Mouse (Mus musculus) lung, postnatal 14 days (tissue): ENCODE results near the gene Fam90a1a.
"Not testable (repeated sequence)": the region's sequence is repeated elsewhere in the genome, so short reads cannot be mapped to it uniquely, and the experiment has no call there.

Source experiments
- DNase-seq: peaks from one replicate; pipeline ENCODE4 v3.0.0; 2021

Gene Fam90a1a

DNA sequence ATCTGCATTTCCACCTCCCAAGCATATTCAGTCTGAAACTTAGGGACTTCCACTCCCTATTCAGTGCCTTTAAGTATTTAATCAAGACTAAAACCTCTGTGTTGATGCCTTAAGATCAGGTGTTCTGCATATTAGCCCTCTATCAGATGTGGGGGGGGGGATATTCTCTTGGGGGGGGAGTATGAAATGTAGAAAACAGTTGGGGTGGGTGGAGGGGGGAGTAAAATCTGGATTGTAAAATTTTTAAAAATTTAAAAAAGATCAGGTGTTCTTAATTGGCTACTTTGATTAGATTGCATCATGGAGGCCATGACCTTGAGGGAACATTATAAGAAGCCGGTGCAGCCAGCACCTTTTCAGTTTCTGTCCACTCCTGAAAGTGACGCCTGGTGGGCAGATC lies at the start of gene Fam90a1a:
TSS of gene Fam90a1a (plus strand) at position 301 of the 400 bp plus-strand sequence.
- no peak for DNase-seq

DNA sequence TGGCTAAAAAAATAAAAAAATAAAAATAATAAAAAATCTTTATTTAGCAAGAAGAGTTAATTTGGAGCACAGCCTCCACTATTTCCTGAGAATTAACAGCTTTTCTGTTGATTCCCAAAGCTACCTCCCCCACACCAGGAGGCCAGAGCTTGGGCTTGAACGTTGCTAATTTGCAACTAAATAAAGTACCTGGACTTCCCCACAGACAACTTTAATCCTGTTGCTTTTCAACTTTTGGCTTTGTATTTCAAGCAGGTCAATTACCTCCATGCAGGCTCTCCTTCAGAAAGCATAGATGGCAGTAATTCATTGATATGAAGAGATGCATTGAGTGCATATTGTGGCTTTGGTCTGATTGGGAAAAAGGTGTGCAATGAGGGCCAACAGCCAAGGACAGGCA lies 46.6 kb upstream of the Fam90a1a start:
- no peak for DNase-seq

DNA sequence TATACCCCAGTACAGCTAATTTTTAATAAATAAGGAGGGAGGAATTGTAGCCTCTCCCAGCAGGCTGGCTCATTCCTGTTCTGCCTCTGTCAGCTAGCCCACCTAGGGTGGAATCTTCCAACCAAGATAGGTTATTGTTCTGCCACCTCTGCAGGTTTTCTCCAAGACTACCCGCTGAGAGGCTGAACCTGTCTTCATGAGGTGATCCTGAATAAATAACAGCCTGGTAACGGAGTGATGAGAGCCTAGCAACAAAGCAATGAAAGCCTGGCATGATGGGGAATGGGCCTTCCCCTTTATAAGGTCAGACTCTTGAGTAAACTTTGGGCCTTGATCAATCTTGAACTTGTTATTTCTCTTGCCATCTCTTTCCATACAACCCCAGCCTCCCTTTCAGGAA lies 46.0 kb upstream of the Fam90a1a start:
- no peak for DNase-seq

DNA sequence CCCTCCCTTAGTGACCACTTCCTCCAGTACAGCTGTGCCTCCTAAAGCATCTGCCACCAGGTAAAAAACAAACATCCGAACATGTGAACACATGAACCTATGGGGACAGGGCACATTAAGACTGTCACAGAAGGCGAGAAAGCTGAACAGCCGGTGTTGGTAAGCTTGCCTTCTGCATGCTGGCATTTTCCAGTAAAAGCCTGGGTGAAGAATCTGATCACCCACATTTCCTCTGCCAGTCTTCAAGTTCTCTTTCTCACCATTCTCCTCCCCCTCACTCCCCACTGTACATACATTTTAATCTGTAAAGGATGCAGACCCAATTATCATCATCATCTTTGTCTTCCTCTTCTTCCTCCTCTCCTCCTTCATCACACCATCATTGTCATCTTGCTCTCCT lies 42.9 kb upstream of the Fam90a1a start:
- no peak for DNase-seq

DNA sequence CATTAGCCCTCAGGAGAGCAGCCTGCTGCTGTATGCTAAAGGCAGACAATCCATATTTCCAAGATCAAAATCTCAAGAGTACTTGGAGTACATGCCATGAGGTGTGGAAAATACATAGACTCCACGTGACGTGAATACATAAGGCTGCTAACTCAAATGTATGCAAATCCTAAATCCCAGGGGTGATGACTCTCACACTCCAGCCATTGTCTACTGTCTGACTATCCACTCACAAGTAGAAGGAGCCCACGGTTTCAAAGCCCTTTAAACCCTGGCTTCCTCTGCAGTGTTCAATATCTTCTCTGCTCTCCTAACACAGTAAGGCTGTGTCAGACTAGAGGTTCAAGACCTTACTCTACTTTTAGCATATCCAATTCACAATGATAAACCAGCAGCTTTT lies 27.8 kb upstream of the Fam90a1a start:
- not testable (repeated sequence) for DNase-seq

DNA sequence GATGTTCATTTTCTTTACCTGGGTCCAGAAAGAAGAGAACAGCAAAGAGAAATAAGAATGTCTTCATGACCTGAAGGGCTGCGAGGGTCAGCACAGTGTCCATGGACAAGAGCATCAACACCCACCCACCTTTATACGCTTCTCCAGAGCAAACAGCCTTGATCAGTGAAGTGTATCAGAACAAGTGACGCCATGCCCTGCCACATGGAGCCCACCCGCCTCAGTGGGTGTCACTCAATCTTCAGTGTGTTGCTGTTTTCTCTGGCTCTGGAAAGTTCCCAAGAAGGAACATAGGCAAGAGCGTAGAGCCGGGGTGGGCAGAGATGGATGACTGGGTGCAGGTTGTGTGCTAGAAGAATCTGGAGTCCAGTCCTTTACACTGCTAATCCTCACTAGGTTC lies 25.9 kb upstream of the Fam90a1a start, which contains the start of gene Defb15:
TSS of gene Defb15 (minus strand) at position 101 of the 400 bp plus-strand sequence.
- no peak for DNase-seq

DNA sequence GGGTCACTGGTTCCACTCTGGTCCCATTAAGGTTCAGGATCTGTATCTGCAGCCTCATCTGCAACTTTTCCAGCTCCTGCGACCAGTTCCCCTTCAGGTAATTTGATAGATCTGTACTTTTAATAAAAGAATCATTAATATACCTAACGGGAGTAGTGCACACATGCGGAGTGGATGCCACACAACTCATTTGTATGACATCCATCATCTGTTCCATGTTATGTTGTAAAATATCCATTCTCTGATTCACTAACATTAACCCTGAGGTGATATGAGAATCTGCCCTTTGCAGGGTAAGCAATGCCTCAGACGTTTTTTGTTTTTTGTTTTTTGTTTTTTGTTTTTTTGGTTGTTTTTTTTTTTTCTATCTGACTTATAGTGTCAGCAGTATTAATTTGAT lies 20.5 kb upstream of the Fam90a1a start, which contains the start of gene Defb35:
TSS of gene Defb35 (plus strand) at position 301 of the 400 bp plus-strand sequence.
- not testable (repeated sequence) for DNase-seq

DNA sequence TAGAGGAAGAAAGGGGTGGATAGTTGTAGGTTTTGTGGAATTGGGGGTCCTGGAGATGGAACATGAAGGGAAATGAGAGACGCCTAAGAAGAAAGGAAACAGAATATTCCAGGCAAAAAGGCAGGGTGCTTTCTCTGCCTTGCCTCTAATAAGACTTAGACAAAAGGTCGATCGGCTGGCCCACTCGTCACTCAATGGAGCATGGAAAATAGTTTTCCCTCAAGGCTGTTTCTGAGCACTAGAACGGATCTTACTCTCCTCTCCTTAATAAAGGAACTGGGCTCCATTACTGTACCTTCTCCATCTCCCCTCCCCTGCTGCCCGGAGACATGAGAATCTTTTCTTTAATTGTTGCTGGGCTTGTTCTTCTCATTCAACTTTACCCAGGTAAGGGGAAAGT lies 12.1 kb upstream of the Fam90a1a start, which contains the start of gene Defb13:
TSS of gene Defb13 (plus strand) at position 301 of the 400 bp plus-strand sequence.
- no peak for DNase-seq

DNA sequence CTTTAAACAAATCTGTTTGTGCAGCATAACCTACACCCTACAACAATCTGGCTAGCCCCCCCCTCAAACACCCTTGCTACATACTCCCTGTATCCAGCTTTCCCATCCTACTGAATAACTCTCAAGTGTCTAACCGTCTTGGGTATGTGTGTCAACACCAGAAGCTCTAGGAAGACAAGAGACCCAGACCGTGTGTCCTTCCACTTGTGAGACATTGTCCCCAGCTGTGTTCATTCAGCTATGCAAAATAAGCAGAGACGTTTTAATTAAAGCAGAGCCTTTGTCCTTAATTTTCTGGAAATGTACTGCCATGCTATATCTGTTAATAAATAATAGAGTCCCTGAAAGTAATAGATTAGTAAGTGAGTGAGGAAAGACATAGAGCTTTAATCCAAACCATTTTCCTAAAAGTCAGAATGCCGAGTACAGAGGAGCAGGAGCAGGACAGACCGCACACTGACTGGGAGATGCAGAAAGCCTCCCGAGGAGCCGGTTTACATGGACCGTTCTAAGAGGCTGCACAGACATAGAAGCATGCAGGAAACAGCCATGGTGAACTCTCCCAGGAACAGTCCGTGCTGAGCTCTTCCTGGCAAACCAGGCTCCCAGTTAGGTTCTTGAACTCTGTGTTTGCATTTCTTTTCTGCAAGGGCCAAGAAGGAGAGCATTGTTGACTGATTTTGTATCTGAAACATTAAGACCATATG lies 11.1 kb upstream of the Fam90a1a start:
- no peak for DNase-seq

DNA sequence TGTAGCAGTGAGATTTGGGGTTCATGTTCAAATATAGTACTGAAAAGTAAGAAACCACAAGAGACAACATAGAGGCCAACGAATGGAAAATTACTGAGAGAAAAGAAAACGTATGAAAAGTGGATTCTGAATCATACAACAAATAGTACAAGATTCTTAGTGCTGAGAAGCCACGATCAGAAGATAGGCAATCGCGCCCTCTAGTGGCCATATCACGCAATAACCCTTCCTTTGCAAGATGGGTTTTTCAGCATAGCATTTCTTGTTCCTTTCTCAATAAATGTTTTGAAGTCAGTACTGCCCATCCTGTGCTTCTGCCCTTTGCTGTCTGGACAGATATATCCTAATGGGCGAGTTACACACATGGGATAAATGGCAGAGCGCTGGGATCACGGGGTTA lies 3.2 kb upstream of the Fam90a1a start:
- peak; percentile 19 for DNase-seq

DNA sequence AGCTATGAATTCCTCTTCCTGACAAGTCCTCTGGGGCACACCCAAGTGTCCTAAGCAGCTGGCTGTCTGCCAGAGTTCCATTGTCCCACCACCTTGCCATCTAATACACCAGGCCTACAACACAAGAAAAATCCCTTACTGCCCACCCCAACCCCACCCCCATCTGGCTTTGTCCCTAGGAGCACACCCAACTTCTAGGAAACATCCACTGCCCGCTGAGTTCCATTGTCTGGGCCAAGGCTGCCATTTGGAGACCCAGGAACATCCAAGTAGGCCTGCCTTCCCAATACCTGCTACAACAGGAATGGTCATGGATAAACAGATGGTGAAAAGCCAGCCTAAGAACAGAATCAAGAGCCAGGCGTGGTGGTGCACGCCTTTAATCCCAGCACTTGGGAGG lies 2.2 kb upstream of the Fam90a1a start:
- DNase-seq = no peak

DNA sequence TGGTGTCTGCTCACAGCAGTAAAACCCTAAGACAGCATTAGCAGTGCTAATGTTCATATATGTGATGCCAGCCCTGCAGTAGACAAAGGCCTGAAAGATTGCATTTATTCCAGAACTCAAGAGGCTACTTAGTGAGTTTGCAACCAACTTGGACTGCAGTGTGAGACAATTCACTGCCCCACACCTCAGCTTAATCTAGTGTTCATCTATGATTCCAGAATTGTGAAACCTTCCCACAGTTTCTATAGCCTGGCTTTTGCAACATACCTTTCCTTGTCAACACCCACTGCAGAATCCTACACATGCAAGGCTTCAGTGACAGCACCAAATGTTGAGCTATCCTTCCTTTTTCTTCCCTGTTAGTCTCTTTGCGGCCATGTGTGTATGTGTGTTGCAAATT lies 8.1 kb downstream of the Fam90a1a start:
- DNase-seq = no peak

DNA sequence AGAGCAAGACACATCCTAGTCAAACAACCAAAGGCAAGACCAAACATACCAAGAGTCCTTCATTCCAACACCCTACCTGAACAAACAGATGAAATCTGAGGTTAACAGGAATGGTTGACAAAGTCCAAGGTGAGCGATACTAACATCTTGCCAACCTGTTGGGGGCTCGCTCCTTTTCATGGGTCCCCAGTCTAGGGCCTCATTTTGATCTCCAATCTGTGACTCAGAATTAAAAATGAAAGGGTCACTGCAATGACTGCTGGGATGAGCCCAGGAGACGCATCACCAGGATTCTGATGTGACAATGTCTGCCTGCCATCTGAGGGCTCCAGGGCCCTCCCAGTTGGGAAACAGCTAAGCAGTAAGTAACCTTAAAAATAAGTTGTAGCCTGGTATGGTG lies 11.0 kb downstream of the Fam90a1a start, which contains the start of gene Ccdc70:
TSS of gene Ccdc70 (plus strand) at position 301 of the 400 bp plus-strand sequence.
- no peak for DNase-seq

DNA sequence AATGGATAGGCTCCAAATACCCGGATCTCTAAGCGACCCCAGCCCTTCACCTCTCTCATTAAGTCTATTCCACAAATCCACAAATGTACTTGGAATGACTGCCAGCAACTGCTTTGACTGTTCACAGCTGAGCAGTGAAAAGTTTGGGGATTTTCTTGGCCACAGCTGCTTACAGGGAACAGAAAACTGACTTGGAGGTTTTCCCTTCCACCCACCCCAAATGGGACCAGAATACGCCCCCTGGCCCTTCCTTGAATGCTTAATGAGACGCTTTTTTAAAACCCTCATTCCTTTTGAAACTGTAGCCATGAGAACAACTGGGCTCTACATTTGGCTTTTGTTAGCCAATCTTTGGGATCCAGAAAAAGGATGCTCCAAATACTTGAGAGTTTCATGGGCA lies 19.7 kb downstream of the Fam90a1a start:
- no peak for DNase-seq

DNA sequence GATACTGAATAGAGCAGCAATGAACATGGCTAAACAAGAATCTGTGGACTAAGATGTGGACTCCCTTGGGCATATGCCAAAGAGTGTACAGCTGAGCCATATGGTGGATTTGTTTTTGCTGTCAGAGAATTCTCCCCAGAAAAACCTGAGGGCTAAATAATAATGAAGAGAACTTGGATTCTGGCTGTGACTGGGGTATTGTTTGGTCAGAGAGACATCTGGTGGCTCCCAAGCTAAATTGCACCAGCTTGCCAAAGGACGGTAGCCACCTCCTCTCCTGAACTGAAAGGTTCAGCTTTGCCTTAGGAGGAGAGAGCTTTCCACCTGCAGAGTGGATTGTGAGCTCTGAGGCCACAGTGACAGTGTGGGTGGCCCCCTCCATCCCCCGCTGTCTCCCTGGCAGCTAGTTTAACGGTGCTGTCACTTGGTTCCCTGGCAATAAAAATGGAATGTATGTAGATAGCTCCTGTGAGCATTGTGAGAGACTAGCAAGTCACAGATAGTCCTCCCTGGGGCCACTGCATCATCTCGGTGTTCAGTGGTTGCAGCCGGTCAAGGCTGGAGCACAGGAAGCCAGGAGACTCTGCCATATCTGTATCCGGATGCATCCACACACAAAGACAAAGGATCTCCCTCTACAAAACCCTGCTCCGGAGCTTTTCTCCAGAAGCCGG lies 23.3 kb downstream of the Fam90a1a start:
- no peak for DNase-seq

DNA sequence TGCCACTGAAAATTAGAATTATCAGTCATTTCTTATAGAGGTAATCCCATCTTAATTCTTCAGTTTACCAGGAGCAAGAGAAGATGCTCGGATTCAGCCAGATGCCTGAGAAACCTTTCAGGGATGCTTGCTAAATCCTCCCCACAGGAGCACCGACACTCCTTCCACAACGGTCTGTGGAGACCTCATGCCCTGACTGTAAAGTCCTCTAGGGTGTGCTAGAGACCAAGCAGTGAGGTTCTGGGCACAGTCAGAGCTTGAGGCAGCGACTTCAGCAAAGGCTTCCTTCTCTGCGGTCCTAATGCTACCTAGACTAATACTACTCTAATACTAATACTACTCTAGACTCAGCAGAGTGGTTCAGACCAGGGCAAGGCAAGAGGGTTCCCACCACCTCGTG lies 33.7 kb downstream of the Fam90a1a start:
- peak; percentile 37 for DNase-seq

DNA sequence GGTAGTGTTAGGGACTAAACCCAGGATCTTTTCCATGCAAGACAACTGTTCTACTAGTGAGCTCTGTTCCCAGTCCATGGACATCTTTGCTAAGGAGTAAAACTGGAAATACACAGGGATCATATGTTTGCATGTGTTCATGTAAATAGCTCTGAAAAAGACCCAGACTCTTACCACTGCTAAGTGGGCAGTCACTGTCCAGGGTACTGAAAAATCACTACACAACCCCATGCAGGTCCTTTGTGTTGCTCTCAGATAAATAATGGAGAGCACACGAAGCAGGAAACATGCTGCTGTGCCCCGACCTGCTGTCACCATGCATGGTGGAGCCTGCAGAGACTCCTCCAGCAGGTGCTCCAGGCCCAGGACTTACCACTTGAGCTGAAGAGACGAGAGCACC lies 36.7 kb downstream of the Fam90a1a start:
- DNase-seq = no peak

DNA sequence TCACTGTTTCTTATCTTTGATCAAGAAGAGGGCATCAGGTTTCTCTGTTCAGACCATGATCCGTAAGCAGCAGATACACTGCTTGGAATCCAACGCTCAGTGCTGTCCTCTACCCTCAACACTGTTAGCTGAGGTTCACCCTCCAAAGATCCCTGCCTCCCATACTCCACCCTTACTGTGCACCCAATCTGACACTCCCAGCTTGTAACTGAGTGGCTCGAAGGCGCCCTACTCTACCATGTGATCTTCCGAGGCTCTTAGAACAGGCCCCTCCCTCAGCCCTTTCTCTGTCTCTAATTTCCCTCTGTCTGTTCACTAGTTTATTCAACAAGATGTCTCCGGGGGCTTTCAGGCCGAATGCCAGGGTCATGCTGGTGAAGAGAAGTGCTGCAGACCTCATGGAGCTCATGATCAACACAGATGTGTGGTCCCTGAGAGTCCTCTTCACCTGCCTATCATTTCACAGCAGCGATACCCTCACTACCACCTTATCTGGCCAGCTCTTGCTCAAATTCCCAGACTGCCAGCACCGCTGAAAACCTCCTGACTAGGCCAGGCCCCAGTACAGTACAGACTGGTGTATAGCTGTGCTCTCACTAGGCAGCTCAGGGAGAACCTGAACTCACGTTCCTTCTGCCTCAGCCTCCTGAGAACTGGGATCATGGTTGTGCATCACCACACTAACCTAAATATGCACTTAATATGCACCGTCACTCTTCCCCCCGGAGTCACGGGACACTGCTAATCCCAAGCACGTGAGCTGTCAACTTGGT lies 46.4 kb downstream of the Fam90a1a start:
- no peak for DNase-seq

DNA sequence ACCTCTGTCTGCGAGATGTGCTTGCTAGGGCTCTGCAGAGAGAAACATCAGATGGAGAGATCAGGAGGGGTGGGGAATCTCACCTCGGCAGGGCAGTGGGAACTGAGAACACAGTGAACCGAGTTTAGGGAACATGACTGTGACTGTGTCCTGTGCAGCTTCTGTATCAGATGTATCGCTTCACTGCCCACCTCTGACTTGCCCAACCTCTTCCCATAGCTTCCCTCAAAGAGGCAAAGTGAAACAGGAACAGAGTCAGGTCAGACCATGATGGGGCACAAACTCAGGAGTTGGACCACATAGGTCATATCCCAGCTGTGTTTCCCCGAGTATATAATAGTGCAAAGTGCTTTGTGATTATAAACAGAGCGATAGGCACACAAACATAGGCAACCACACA lies 47.9 kb downstream of the Fam90a1a start:
- no peak for DNase-seq

DNA sequence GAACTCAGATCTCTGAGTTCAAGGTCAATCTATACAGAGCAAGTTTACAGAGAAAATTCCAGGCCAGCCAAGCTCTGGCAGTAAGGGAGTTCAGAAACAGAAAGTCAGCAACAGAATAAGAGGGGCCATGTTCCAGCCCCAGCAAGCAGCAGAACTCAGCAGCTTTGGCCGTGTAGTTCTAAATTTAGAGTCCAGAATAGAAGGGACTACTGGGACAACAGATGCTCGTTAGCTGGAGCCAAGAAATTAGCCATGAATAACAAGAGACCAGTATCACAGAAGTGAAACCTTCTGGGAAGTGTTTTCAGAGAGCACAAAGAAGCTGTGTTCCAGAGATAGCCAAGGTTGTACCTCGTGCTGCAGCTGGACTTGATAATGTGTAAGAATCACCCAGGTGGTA lies 50.9 kb downstream of the Fam90a1a start:
- no peak for DNase-seq

DNA sequence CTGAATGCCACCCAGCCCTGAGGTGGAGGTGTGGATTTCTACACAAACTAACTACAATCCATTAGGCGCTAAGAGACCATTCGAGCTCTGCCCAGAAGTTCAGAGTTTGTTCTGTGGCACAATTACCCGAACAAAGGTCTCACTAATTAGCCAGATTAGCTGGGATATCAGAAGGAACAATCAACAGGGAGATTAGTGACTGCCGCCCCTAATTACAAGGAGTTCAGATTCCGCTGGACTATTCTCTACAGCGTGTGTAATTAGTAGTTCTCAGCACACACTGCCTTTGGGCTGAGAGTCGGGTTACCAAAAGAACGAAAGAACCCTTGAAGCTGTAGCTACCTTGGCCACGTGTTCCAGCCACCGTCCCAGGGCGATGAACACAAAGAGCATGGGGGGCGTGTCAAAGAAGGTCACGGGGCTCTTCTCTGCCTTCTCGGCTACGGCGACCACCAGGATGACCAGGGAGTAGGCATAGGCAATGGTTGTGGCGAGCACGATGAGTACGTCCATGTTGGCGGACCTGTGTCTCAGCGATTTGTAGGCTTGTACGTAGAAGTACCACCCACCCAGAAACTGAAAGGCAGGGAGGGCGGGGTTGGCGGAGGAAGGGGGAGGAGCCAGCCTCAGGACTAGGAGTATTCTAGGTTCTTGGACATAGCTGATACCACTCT lies 54.7 kb downstream of the Fam90a1a start:
- DNase-seq = no peak
